Mouse (Mus musculus) liver (tissue): ENCODE measurements around the gene Trank1.

Source experiments
- DNase-seq: peaks from one replicate; pipeline ENCODE4 v3.0.0-alpha.2; 2020; ENCODE audit warnings: mixed read lengths

The Trank1 gene

DNA sequence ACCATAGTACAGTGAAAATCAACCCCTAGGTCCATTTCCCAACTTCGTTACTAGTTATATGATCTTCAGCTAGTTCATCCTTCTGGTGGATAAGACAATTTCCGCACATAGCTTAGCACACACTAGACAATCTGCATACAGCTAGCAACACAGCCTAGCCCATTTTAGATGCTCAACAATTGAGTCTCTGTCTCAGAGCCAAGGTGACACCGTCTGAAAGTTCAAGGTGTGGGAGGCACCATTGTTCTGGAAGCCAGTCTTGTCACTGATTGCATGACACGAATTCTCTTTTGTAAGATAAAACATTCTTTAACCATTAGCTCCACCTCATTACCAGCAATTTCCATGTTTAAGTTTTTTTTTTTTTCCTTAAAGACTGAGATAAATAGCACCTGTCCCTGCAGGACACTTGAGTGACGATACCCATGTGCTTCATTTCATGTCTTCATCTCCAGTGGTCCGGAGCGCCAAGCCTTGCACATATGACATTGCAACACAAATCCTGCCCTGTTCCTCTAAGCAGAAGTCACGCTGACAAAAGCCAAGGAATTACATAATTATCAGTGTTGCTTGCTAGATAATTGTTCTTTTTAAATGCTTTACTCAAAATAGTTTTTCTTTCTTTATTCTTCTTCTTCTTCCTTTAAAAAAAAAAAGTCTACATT lies 117.3 kb downstream of the Trank1 start:
- DNase-seq, result no peak

- no peak for DNase-seq
These were observed 117.8 kb downstream of the Trank1 start for GRCm38 (mm10) chr9:111429363-111429750.

- no peak for DNase-seq
These were observed 123.9 kb downstream of the Trank1 start for GRCm38 (mm10) chr9:111435429-111435828.

GRCm38 (mm10) chr9:111438904-111439835 lies 127.6 kb downstream of the Trank1 start, which contains the start of gene Dclk3:
Gene Dclk3 (plus strand): TSS chr9:111439081.
- DNase-seq, result peak; percentile 52

- no peak for DNase-seq
These were observed 128.3 kb downstream of the Trank1 start for GRCm38 (mm10) chr9:111439836-111440201.

GRCm38 (mm10) chr9:111440446-111440845 lies 128.9 kb downstream of the Trank1 start:
- DNase-seq, result no peak

- no peak for DNase-seq
These were observed 129.6 kb downstream of the Trank1 start for GRCm38 (mm10) chr9:111441151-111441550.
